ENCODE assay signal across 9 mouse cellular contexts in the genomic region with DNA sequence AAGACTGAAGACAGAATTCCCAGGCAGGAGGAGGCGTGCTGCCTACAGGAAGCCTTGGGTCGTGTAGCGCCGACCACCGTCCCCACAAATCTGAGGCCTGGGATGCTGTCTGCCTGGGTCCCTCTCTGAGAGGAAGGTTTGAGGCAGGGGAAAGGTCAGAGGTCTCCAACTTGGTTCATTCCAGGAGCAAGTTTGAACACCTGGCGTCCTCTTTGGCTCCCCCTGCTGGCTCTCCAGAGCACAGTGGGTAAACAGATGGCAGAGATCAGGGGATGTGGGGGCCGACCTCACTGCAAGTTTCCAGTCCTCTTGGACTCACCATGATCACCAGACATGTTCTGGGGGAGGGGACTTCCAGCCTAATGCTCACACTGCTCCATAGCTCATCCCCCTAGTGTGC. TPM values are rescaled to one million over a fixed set of nuclear protein-coding genes. Genes with fewer than 3 reads are reported as not detected.
DNase-seq lines count a peak whose midpoint lies in the region; ATAC-seq and TF ChIP-seq lines count a peak whose summit lies in the region.
"Had no signal": no experiment of that assay in that cellular context is flagged by ENCODE, and none has a peak within 500 bp of the region (broad histone marks: within the 10 kb centered on the region; RNA-seq: fewer than 3 reads in every experiment).

No protein-coding gene starts in this region.

- H3K27me3 ChIP-seq in MEL (ENCODE audit: control insufficient read depth in 1 of 2, insufficient read depth in 2 of 2, low read length in 2 of 2), result no peaks in the 10 kb centered on the region
- H3K27me3 ChIP-seq in hindbrain, embryonic 14.5 days (ENCODE audit: control insufficient read depth, insufficient read depth, low read length), result no peaks in the 10 kb centered on the region
- H3K27me3 ChIP-seq in liver, postnatal 0 days (ENCODE audit: insufficient read depth, low read length), result no peaks in the 10 kb centered on the region
- H3K27me3 ChIP-seq: embryonic facial prominence, embryonic 13.5 days had no signal

- H3K4me3 ChIP-seq in MEL (ENCODE audit: control insufficient read depth in 1 of 2, insufficient read depth in 1 of 2, low read depth in 2 of 2, low read length in 2 of 2), result no peak overlapping the region
- H3K4me3 ChIP-seq in hindbrain, embryonic 14.5 days (replicated peaks; ENCODE audit: low read length), result no peak overlapping the region
- no peak overlapping the region for H3K4me3 ChIP-seq in liver, postnatal 0 days (ENCODE audit: low read depth, low read length)
- H3K4me3 ChIP-seq: embryonic facial prominence, embryonic 13.5 days had no signal

- ATAC-seq in hindbrain, embryonic 14.5 days (ENCODE audit: low FRiP score), result no peak
- ATAC-seq in liver, postnatal 0 days, result no peak

- no peak overlapping the region for H3K27ac ChIP-seq in MEL (ENCODE audit: control insufficient read depth, low read depth, low read length)
- no peak overlapping the region for H3K27ac ChIP-seq in hindbrain, embryonic 14.5 days
- H3K27ac ChIP-seq in liver, postnatal 0 days (ENCODE audit: low read depth), result no peak overlapping the region
- H3K27ac ChIP-seq: embryonic facial prominence, embryonic 13.5 days had no signal

- H3K9me3 ChIP-seq in MEL (replicated peaks; ENCODE audit: insufficient read depth, low read length), result no peaks in the 10 kb centered on the region
- H3K9me3 ChIP-seq in hindbrain, embryonic 14.5 days (ENCODE audit: control insufficient read depth, low read length), result no peaks in the 10 kb centered on the region
- no peaks in the 10 kb centered on the region for H3K9me3 ChIP-seq in liver, postnatal 0 days (ENCODE audit: low read length)
- H3K9me3 ChIP-seq: embryonic facial prominence, embryonic 13.5 days had no signal

- H3K79me2 ChIP-seq in MEL (ENCODE audit: control insufficient read depth, insufficient read depth, low read length, poor library complexity), result no peaks in the 10 kb centered on the region

- TF ChIP-seq POLR2A in MEL (IDR thresholded peaks at IDR 0.05; ENCODE audit: control insufficient read depth in 1 of 2, insufficient read depth in 1 of 2, low read depth in 1 of 2, low read length in 2 of 2, poor library complexity in 1 of 2), result no peak

- DNase-seq in layer of hippocampus, postnatal 10 days (ENCODE audit: low spot score in 2 of 2), result peak; percentile 50 to 66
- no peak for DNase-seq in layer of hippocampus, postnatal 14 days (ENCODE audit: low spot score in 2 of 2)
- DNase-seq in MEL (ENCODE audit: low read depth, low spot score), result peak; percentile 42
- peak; percentile 53 for DNase-seq in cerebellum, adult 9-11 months
- peak; percentile 30 for DNase-seq in hindbrain, embryonic 14.5 days (ENCODE audit: low spot score)
- DNase-seq in liver, postnatal 0 days, result peak; percentile 70
- DNase-seq in retina, postnatal 1 day, result peak; percentile 77
- DNase-seq in Muller cell, postnatal 12 days (ENCODE audit: inconsistent ontology term), result no peak

- peak; percentile 17 for TF ChIP-seq RAD21 in MEL (IDR thresholded peaks at IDR 0.05; ENCODE audit: low read depth, low read length)

- TF ChIP-seq EP300 in MEL (IDR thresholded peaks at IDR 0.05; ENCODE audit: low read depth in 1 of 2, low read length in 2 of 2), result no peak
- TF ChIP-seq EP300 in liver, postnatal 0 days (IDR thresholded peaks at IDR 0.05; ENCODE audit: low read depth), result no peak

- H3K4me2 ChIP-seq in hindbrain, embryonic 14.5 days (replicated peaks), result no peak overlapping the region
- H3K4me2 ChIP-seq in liver, postnatal 0 days (ENCODE audit: low read depth, low read length), result no peak overlapping the region
- H3K4me2 ChIP-seq: embryonic facial prominence, embryonic 13.5 days had no signal

- no peaks in the 10 kb centered on the region for H3K4me1 ChIP-seq in MEL (ENCODE audit: control insufficient read depth in 1 of 2, insufficient read depth in 2 of 2, low read length in 2 of 2)
- peaks cover 4% of the 10 kb centered on the region; the same call in 1 of the 2 replicates for H3K4me1 ChIP-seq in hindbrain, embryonic 14.5 days (replicated peaks; ENCODE audit: control insufficient read depth, insufficient read depth, low read length)
- H3K4me1 ChIP-seq in liver, postnatal 0 days (ENCODE audit: insufficient read depth), result no peaks in the 10 kb centered on the region

- no peaks in the 10 kb centered on the region; a peak in 2 of 4 replicates for H3K36me3 ChIP-seq in MEL (ENCODE audit: control insufficient read depth in 1 of 2, insufficient read depth in 2 of 2, low read length in 2 of 2)
- H3K36me3 ChIP-seq in hindbrain, embryonic 14.5 days (replicated peaks; ENCODE audit: control insufficient read depth, insufficient read depth), result no peaks in the 10 kb centered on the region
- H3K36me3 ChIP-seq in liver, postnatal 0 days (replicated peaks; ENCODE audit: insufficient read depth, low read length), result peaks cover 2% of the 10 kb centered on the region; the same call in 1 of the 2 replicates

- peak; percentile 66 to 77 (median 72) for TF ChIP-seq CTCF in MEL (IDR thresholded peaks at IDR 0.05 in 2 of 3, conservative IDR thresholded peaks at IDR 0.05 in 1 of 3; ENCODE audit: control insufficient read depth in 1 of 3, insufficient read depth in 1 of 3, low read depth in 2 of 3, low read length in 3 of 3, poor library complexity in 1 of 3, severe bottlenecking in 1 of 3)
- peak; percentile 81 for TF ChIP-seq CTCF in liver, postnatal 0 days (IDR thresholded peaks at IDR 0.05; ENCODE audit: low read depth)

- WGBS in hindbrain, embryonic 14.5 days, result 62% methylated on average over 7 of the region's 7 CpGs
- WGBS in liver, postnatal 0 days (ENCODE audit: insufficient replicate concordance), result 45% methylated on average over 7 of the region's 7 CpGs

- no peak overlapping the region for H3K9ac ChIP-seq in MEL (ENCODE audit: control insufficient read depth, low read depth, low read length, poor library complexity, severe bottlenecking)
- H3K9ac ChIP-seq in hindbrain, embryonic 14.5 days, result no peak overlapping the region
- H3K9ac ChIP-seq in liver, postnatal 0 days (replicated peaks), result no peak overlapping the region
- H3K9ac ChIP-seq: embryonic facial prominence, embryonic 13.5 days had no signal

TF ChIP-seq in MEL, 35 proteins besides CTCF, POLR2A, EP300 and RAD21:
- TF ChIP-seq GABPA (IDR thresholded peaks at IDR 0.05; ENCODE audit: low read depth, low read length), result no peak
- peak; percentile 52 for TF ChIP-seq SMC3 (IDR thresholded peaks at IDR 0.05; ENCODE audit: low read depth, low read length)
- TF ChIP-seq ZMIZ1 (IDR thresholded peaks at IDR 0.05; ENCODE audit: low read depth, low read length), result no peak
- no peak for TF ChIP-seq HCFC1 (IDR thresholded peaks at IDR 0.05; ENCODE audit: low read depth, low read length)

RNA-seq across cellular contexts. Expression of gene Smyd2, which starts 39.3 kb away (rescaled TPM):
- 10 to 100 TPM; 98.7 to 99.2 TPM for total RNA-seq in layer of hippocampus, postnatal 10 days (2021)
- total RNA-seq in layer of hippocampus, postnatal 14 days (2021), result 10 to 100 TPM; 82.9 to 89.5 TPM
- 117 and 146 TPM in 2 replicates for total RNA-seq in MEL (2012; rRNA removed)
- polyA plus RNA-seq in MEL (2012; ENCODE audit: insufficient read depth in 1 of 2, insufficient read length in 2 of 2, low read depth in 1 of 2, low replicate concordance in 2 of 2, missing spikeins in 1 of 2), result 100 to 1,000 TPM in 1 of 2 experiments, not detected in 1; 140 TPM
- 73.9 and 84.4 TPM in 2 replicates for polyA plus RNA-seq in hindbrain, embryonic 14.5 days (2014; fragmentation: Nextera tagmentation; extraction: Ambion mirVana)
- polyA plus RNA-seq in liver, postnatal 0 days (2015; fragmentation: Nextera tagmentation; extraction: Ambion mirVana), result 21.4 and 23.3 TPM in 2 replicates

Comparison
In these comparisons a context has a peak if more than half of its experiments do, and no peak if none do; other contexts are left out.
1. DNase-seq: peak in layer of hippocampus, postnatal 10 days (2 of 2), MEL (single experiment), cerebellum, adult 9-11 months (single experiment), hindbrain, embryonic 14.5 days (single experiment), liver, postnatal 0 days (single experiment) and retina, postnatal 1 day (single experiment); none in layer of hippocampus, postnatal 14 days (0 of 2) and Muller cell, postnatal 12 days (single experiment).